Mouse (Mus musculus) kidney, adult 8-10 months (tissue): ENCODE data around the gene Eral1.

ENCODE experiments used
- DNase-seq, 2 experiments: peaks; one replicate each; pipeline ENCODE4 v3.0.0; 2022

Eral1 gene

GRCm38 (mm10) chr11:78079961-78080921, at the start of gene Eral1:
Gene Eral1, minus strand, starts transcription at chr11:78080383.
- DNase-seq, result peak; percentile 82 to 85

- DNase-seq, result no peak
These were observed 49.3 kb upstream of the Eral1 start for GRCm38 (mm10) chr11:78129458-78129857.

GRCm38 (mm10) chr11:78126739-78127138, 46.6 kb upstream of the Eral1 start:
- DNase-seq, result no peak

GRCm38 (mm10) chr11:78125691-78126090, 45.5 kb upstream of the Eral1 start:
- no peak for DNase-seq

- DNase-seq, result no peak
These were observed 43.6 kb upstream of the Eral1 start for GRCm38 (mm10) chr11:78123782-78124181.

- no peak for DNase-seq
These were observed 42.6 kb upstream of the Eral1 start for GRCm38 (mm10) chr11:78122815-78123214.

- peak; percentile 30 to 49 for DNase-seq
These were observed 41.0 kb upstream of the Eral1 start for GRCm38 (mm10) chr11:78121176-78121575.

- no peak for DNase-seq
These were observed 39.7 kb upstream of the Eral1 start for GRCm38 (mm10) chr11:78119898-78120297.

GRCm38 (mm10) chr11:78118467-78118866, 38.3 kb upstream of the Eral1 start:
- DNase-seq, result no peak

- peak in 1 of 2 experiments; percentile 17 for DNase-seq
These were observed 35.9 kb upstream of the Eral1 start for GRCm38 (mm10) chr11:78116146-78116410.

- DNase-seq, result peak; percentile 93 to 96
These were observed 35.4 kb upstream of the Eral1 start for GRCm38 (mm10) chr11:78115367-78116145.

- DNase-seq, result no peak
These were observed 34.6 kb upstream of the Eral1 start for GRCm38 (mm10) chr11:78114676-78115366.

GRCm38 (mm10) chr11:78113616-78114015, 33.4 kb upstream of the Eral1 start:
- DNase-seq, result no peak

- no peak for DNase-seq
These were observed 24.3 kb upstream of the Eral1 start for GRCm38 (mm10) chr11:78104501-78104900.

GRCm38 (mm10) chr11:78102958-78103747, 23.0 kb upstream of the Eral1 start:
- peak in 1 of 2 experiments; percentile 30 for DNase-seq

- no peak for DNase-seq
These were observed 22.0 kb upstream of the Eral1 start for GRCm38 (mm10) chr11:78102142-78102541.

- DNase-seq, result no peak
These were observed 20.6 kb upstream of the Eral1 start for GRCm38 (mm10) chr11:78100746-78101145.

GRCm38 (mm10) chr11:78097077-78097476, 16.9 kb upstream of the Eral1 start:
- DNase-seq, result no peak

GRCm38 (mm10) chr11:78095144-78095516, 14.9 kb upstream of the Eral1 start:
- no peak for DNase-seq

- peak; percentile 91 to 92 for DNase-seq
These were observed 14.4 kb upstream of the Eral1 start, which contains the start of gene Fam222b for GRCm38 (mm10) chr11:78094504-78095143. Gene Fam222b, plus strand, starts transcription at chr11:78094660.

GRCm38 (mm10) chr11:78094137-78094503, 13.9 kb upstream of the Eral1 start:
- DNase-seq, result no peak

- DNase-seq, result no peak
These were observed 7.6 kb upstream of the Eral1 start for GRCm38 (mm10) chr11:78087756-78088281.
